Mouse (Mus musculus) cerebellum, adult 2 months (tissue): ENCODE measurements around the gene Ubr7. TPM values are rescaled to one million over a fixed set of nuclear protein-coding genes. Genes with fewer than 3 reads are reported as not detected.

Experiments used
- DNase-seq, 2 experiments: peaks; one replicate each; pipeline ENCODE4 v3.0.0; 2021
- H3K27ac ChIP-seq: fragments of 200-500 bp; 2 replicates; pipeline ENCODE4 v1.5.1; 2012; ENCODE audit warnings: low read length, control low read depth, inconsistent platforms; ENCODE audit not compliant: insufficient read depth
- H3K27me3 ChIP-seq: fragments of 200-500 bp; 2 replicates; pipeline ENCODE4 v1.6.1; 2012; ENCODE audit warnings: inconsistent platforms, mild to moderate bottlenecking, low read length, moderate library complexity; ENCODE audit not compliant: control insufficient read depth, insufficient read depth
- H3K4me1 ChIP-seq: fragments of 200-500 bp; 2 replicates; pipeline ENCODE4 v1.6.1; 2011; ENCODE audit warnings: low read length; ENCODE audit not compliant: control insufficient read depth, insufficient read depth
- H3K4me3 ChIP-seq: fragments of 200-500 bp; replicated peaks from 2 replicates; pipeline ENCODE3; 2011; ENCODE audit warnings: mild to moderate bottlenecking, low read depth, low read length, control low read depth; ENCODE audit not compliant: insufficient read depth
- CTCF ChIP-seq: fragments of 200-500 bp; IDR thresholded peaks from 2 replicates; pipeline ENCODE4 v1.5.1; 2011; ENCODE audit warnings: low read depth, mild to moderate bottlenecking, control low read depth, low read length, moderate library complexity, borderline replicate concordance; ENCODE audit not compliant: insufficient read depth
- POLR2A ChIP-seq: fragments of 200-500 bp; IDR thresholded peaks from 2 replicates; pipeline ENCODE4 v1.6.1; 2011; ENCODE audit warnings: low read length, control low read depth, borderline replicate concordance; ENCODE audit not compliant: insufficient read depth
- WGBS: fragments of 180-500 bp; shearing (Covaris S2); methylation state at CpG from one replicate; pipeline ENCODE4 v1.1.7; 2018; 5-methylcytosine and 5-hydroxymethylcytosine counted together
- polyA plus RNA-seq: library from polyadenylated mRNA; depleted of rRNA; stranded (reverse); fragments of >200 nt; gene quantifications from 2 replicates; pipeline ENCODE4 v1.2.3, GENCODE M21; 2012

The Ubr7 gene
- polyA plus RNA-seq, 1 experiment = 24.3 TPM

- H3K27ac ChIP-seq = no peak overlapping the region
- no peak for DNase-seq
- 43% methylated on average over 6 of the region's 6 CpGs for WGBS
- H3K27me3 ChIP-seq = no peaks in the 10 kb centered on the region
- H3K4me3 ChIP-seq = no peak overlapping the region
- TF ChIP-seq POLR2A = no peak
- TF ChIP-seq CTCF = no peak
- H3K4me1 ChIP-seq = no peaks in the 10 kb centered on the region; the same call in 1 of the 2 replicates
Observed at GRCm38 (mm10) chr12:102744839-102745238, 12.9 kb upstream of the Ubr7 start.

DNA sequence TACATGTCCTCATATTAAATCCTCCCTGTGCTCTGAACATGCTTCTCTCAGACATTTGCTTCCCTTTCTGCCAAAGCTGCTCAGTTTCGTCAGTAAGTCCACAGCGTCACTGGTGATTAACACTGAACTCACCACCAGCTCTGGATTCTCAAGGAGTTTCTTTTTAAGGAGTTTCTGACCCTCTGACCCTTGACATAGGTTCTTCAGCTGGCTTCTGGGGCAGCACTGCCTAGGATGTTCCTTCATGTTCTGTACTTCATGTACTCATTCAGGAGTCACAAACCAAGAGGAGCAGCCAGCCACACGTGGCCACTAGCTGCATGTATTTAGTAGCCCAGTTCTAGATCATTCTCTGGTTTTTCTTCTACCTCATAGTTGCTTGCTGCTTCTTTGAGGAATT is 9.5 kb upstream of the Ubr7 start:
- DNase-seq = no peak
- Histone ChIP-seq H3K27me3 (no peaks in the 10 kb centered on the region), H3K27ac (no peak overlapping the region), H3K4me3 (no peak overlapping the region), H3K4me1 (no peaks in the 10 kb centered on the region; the same call in 1 of the 2 replicates)
- no peak for TF ChIP-seq CTCF
- TF ChIP-seq POLR2A = no peak
- 85% methylated on average over 3 of the region's 3 CpGs for WGBS

- no peaks in the 10 kb centered on the region for H3K27me3 ChIP-seq
- no peak for TF ChIP-seq POLR2A
- TF ChIP-seq CTCF = peak; percentile 28; the same call in 1 of the 2 replicates
- no peak overlapping the region for H3K4me3 ChIP-seq
- WGBS = 81% methylated on average over 7 of the region's 7 CpGs
- H3K4me1 ChIP-seq = peaks cover 5% of the 10 kb centered on the region
- H3K27ac ChIP-seq = no peak overlapping the region
- no peak for DNase-seq
Observed at GRCm38 (mm10) chr12:102756304-102756703, 1.5 kb upstream of the Ubr7 start.

DNA sequence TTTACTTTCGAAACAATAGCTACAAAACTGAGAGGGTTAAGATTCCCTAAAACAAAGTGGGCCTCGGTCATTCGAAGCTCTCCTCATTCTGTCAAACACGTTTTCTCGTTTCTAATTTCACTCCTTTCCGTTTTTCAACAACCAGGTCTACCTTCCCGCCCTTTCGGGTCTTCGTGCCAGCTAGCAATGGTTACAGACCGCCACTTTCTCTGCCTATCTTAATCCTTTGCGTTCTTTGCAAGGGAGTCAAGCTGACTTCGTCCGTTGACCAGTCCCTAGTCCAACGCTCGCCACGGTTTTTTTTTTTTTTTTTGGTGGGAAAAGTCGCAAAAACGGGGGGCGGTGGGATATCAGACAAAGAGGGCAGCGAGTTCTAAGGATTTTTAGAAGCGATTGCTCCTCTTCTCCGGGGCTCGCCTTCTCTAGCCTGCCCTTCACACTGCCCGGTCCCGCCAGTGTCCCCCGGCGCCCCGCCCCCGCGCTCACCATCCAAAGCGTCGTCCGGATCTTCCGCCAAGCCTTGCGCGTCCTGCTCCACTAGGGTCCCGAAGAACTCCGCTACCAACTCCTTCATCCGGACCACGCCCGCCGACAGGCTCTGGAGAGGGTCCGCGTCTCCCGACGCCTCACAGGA is 595 bp upstream of the Ubr7 start:
- H3K27ac ChIP-seq = 0 out of 2 replicates have a peak overlapping the region, but pooled peaks have one; percentile 20
- TF ChIP-seq POLR2A (no peak), CTCF (no peak)
- no peaks in the 10 kb centered on the region for H3K27me3 ChIP-seq
- no peak for DNase-seq
- 1% methylated on average over 46 of the region's 46 CpGs for WGBS
- H3K4me1 ChIP-seq = peaks cover 5% of the 10 kb centered on the region
- H3K4me3 ChIP-seq = peak overlapping the region; percentile 88

GRCm38 (mm10) chr12:102758403-102758756 is 613 bp downstream of the Ubr7 start, which contains the start of gene Gm20604:
Gene Gm20604 (minus strand): TSS chr12:102758672.
- H3K27ac ChIP-seq = 0 out of 2 replicates have a peak within 1 kb of the TSS, but pooled peaks have one; percentile 23
- under 1% methylated on average over 10 of the region's 10 CpGs for WGBS
- TF ChIP-seq CTCF = no peak
- H3K4me1 ChIP-seq = peaks cover 5% of the 10 kb centered on the region
- H3K4me3 ChIP-seq = peak within 1 kb of the TSS; percentile 88
- no peak for DNase-seq
- H3K27me3 ChIP-seq = no peaks in the 10 kb centered on the region

GRCm38 (mm10) chr12:102758936-102759335 is 1.2 kb downstream of the Ubr7 start:
- H3K27me3 ChIP-seq = no peaks in the 10 kb centered on the region
- H3K27ac ChIP-seq = no peak overlapping the region
- H3K4me1 ChIP-seq = peaks cover 5% of the 10 kb centered on the region
- no peak for TF ChIP-seq CTCF
- TF ChIP-seq POLR2A = no peak
- WGBS = 2% methylated on average over 5 of the region's 5 CpGs
- no peak for DNase-seq
- H3K4me3 ChIP-seq = peak overlapping the region; percentile 88

DNA sequence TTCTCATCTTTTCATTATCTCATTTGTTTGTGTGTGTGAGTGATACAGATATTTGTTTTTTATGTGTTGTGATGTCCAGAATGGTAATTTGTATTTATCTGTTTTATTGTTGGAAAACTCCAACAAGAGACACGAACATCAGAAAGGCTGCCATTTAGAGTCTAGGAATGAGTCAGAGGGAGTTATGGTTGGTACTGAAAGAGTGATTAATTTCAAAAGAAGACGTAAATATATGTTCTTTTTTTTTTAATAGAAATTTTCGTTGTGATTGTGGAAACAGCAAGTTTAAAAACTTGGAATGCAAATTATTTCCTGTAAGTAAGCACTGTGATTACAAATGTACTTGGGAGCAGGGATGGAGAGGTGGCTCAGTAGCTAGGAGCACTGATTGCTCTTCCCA is 3.9 kb downstream of the Ubr7 start:
- Histone ChIP-seq H3K27ac (no peak overlapping the region), H3K4me3 (no peak overlapping the region), H3K4me1 (peaks cover 5% of the 10 kb centered on the region), H3K27me3 (no peaks in the 10 kb centered on the region)
- TF ChIP-seq CTCF (no peak), POLR2A (no peak)
- 91% methylated on average over 3 of the region's 3 CpGs for WGBS
- DNase-seq = no peak

- DNase-seq = no peak
- Histone ChIP-seq H3K4me3 (no peak overlapping the region), H3K4me1 (peaks cover 4% of the 10 kb centered on the region), H3K27me3 (no peaks in the 10 kb centered on the region), H3K27ac (no peak overlapping the region)
- TF ChIP-seq POLR2A = no peak
- TF ChIP-seq CTCF = no peak
Observed at GRCm38 (mm10) chr12:102763696-102764095, 5.9 kb downstream of the Ubr7 start.
